Mouse (Mus musculus): Measurements from ENCODE around the gene Zfp462. TPM values are rescaled to one million over a fixed set of nuclear protein-coding genes. Genes with fewer than 3 reads are reported as not detected.

Zfp462 gene
- polyA plus RNA-seq, 1 experiment from 2014 or later, result 34.8 TPM

DNA sequence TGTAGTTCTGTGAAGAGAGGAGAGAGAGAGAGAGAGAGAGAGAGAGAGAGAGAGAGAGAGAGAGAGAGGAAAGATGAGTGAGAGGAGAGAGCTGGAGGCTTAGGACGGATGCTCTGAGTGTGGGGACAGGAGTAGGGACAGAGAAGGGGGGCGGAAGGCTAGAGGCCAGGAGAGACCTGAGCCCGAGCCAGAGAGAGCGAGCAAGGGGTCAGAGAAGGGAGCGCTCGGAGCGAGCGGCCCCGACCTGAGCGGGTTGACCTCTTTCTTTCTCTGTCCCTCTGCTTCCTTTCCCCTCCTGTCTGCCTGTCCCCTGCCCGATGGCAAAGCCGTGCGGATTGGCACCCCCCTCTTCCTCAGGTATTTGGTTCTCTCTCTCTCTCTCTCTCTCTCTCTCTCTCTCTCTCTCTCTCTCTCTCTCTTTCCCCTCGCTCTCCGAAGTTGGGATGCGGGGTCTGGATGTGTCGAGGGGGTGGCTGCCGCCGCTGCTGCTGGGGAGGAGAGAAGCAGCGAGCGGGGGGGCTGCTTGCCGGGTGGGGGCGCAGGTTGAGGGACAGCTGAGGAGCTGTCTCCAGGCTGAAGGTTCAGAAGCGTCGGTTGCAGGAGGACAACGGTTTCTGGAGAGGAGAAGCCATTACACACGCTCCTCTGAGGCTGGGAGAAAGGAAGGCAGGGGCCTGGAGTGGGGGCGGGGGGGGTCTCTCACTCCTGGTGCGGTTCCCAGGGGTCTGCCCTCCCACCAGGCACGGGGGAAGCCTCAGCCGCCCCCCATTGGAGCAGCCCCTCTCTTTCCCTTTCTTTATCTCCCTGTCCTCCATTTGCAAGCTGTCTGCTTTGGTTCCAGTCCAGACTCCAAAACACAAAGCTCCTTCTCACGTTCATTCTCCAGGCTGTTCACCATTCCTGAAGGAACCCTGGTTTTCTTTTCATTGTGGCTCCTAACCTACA, 4.0 kb downstream of the Zfp462 start:
- Histone ChIP-seq H3K36me3 (ENCODE audit: control insufficient read depth, insufficient read depth, low read length) (no peaks in the 10 kb centered on the region), H3K27ac (ENCODE audit: low read depth, low read length) (peak overlapping the region; percentile 97), H3K9ac (ENCODE audit: low read depth, low read length) (peak overlapping the region; percentile 97), H3K4me1 (replicated peaks; ENCODE audit: control insufficient read depth, insufficient read depth, low read length) (no peaks in the 10 kb centered on the region), H3K9me3 (ENCODE audit: control insufficient read depth, low read length) (no peaks in the 10 kb centered on the region), H3K4me2 (replicated peaks; ENCODE audit: low read depth, low read length) (peak overlapping the region; percentile 70), H3K27me3 (ENCODE audit: control insufficient read depth, insufficient read depth, low read length) (no peaks in the 10 kb centered on the region), H3K4me3 (ENCODE audit: low read depth, low read length) (peak overlapping the region; percentile 88)
- DNase-seq (ENCODE audit: low spot score) (peak; percentile 76), ATAC-seq (ENCODE audit: low FRiP score) (peak; percentile 38)
- WGBS, result 0% methylated on average over 29 of the region's 32 CpGs

DNA sequence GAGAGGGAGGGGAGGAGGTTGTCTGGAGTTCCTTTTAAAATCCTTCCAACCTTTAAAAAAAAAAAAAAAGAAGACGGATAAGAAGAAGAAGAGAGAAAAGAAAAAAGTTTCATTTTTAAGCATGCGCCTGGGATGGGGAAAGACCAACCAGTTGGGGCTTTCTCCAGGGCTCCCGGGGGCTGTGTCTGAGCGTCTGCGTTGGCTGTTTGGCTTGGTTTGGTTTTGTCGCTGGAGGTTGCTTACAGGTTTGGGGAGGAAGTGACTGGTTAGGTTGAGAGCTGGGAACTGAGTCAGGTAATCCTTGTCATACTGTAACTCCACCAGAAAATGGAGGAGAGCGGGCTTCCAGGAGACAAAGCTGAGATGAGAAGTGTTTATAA, 4.7 kb downstream of the Zfp462 start:
- peak; percentile 52 for DNase-seq (ENCODE audit: low spot score)
- H3K9me3 ChIP-seq (ENCODE audit: control insufficient read depth, low read length), result no peaks in the 10 kb centered on the region
- H3K27me3 ChIP-seq (ENCODE audit: control insufficient read depth, insufficient read depth, low read length), result no peaks in the 10 kb centered on the region
- H3K27ac ChIP-seq (ENCODE audit: low read depth, low read length), result peak overlapping the region; percentile 97
- peak overlapping the region; percentile 88 for H3K4me3 ChIP-seq (ENCODE audit: low read depth, low read length)
- H3K9ac ChIP-seq (ENCODE audit: low read depth, low read length), result peak overlapping the region; percentile 97
- H3K36me3 ChIP-seq (ENCODE audit: control insufficient read depth, insufficient read depth, low read length), result no peaks in the 10 kb centered on the region
- H3K4me2 ChIP-seq (replicated peaks; ENCODE audit: low read depth, low read length), result peak overlapping the region; percentile 70
- WGBS, result 12% methylated on average over 7 of the region's 7 CpGs
- ATAC-seq (ENCODE audit: low FRiP score), result no peak
- no peaks in the 10 kb centered on the region for H3K4me1 ChIP-seq (replicated peaks; ENCODE audit: control insufficient read depth, insufficient read depth, low read length)

DNA sequence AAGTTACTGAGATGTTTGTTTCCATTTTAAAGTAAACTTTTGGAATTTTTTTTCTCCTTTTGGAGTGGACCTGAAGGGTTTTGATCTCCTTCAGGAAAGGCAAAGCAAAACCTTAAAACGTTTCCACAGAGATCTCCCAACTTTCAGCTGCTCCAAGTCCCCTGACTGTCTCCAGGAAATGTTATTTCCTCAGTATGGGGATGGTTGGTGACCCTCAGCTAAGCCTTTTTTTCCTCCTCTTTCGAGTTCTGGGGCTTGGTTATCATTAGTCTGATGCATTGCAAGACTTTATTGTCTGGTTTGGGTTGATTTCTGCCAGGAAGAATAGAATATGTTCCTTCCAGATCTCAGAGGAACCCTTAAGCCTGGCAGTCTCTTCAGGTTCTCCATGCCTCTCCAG, 5.3 kb downstream of the Zfp462 start:
- 37% methylated on average over 2 of the region's 2 CpGs for WGBS
- Histone ChIP-seq H3K27ac (ENCODE audit: low read depth, low read length) (peak overlapping the region; percentile 97), H3K27me3 (ENCODE audit: control insufficient read depth, insufficient read depth, low read length) (no peaks in the 10 kb centered on the region), H3K4me1 (replicated peaks; ENCODE audit: control insufficient read depth, insufficient read depth, low read length) (no peaks in the 10 kb centered on the region), H3K9me3 (ENCODE audit: control insufficient read depth, low read length) (no peaks in the 10 kb centered on the region), H3K4me3 (ENCODE audit: low read depth, low read length) (peak overlapping the region; percentile 88), H3K4me2 (replicated peaks; ENCODE audit: low read depth, low read length) (peak overlapping the region; percentile 70), H3K9ac (ENCODE audit: low read depth, low read length) (peak overlapping the region; percentile 97), H3K36me3 (ENCODE audit: control insufficient read depth, insufficient read depth, low read length) (no peaks in the 10 kb centered on the region)
- ATAC-seq (ENCODE audit: low FRiP score) (no peak), DNase-seq (ENCODE audit: low spot score) (peak; percentile 19)

DNA sequence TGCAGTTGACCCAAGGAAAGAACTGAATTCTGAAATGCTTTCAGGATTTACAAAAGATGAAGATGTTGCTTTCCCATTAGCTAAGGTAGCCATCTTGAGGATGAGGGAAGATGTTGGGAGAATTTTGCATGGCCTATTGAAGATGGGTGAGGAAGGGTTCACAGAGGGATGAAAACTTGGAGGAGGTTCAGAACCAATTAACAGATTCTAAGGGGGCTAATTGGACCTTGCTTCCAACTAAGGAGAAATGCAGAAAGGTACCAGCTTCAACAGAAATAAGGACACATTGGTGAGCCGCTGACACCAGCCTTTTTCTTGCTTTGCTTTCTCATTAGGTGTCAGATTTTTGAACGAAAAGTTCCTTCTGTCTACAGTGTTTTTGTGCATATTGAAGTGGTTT, 6.0 kb downstream of the Zfp462 start:
- 77% methylated on average over 2 of the region's 2 CpGs for WGBS

DNA sequence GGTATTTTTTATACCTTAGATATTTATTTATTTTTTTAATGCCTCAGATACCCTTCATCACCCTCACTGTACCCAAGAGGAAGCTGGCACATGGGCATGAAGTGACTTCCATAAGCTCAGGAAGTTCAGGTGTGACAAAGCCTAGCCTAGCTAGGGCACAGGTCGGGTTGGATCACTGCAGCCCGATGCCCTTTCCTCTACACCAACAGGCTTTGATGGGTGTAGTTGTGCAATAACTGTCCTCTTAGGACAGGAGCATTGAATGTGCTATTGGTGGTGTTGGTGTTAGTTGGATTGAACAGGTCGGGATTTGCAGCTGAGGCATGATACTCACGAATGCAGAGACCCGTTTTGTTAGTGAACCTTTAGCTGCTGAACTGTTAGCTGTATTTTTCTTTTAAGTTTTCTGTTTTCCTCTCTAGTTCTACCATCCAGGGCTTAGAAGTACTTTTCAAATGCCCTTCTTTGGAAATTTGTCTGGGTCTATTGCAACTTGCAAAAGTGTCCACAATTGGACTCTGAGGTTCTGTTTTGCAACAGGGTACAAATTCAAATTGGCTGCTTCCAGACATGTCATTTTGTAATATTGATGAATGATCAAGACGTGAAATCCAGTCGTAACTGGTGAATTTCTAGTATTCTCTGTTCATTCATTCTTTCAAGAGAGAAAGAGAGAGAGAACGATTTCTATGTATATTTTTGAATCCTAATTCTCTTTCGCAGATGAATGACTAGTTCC, 9.0 kb downstream of the Zfp462 start:
- DNase-seq (ENCODE audit: low spot score), result no peak
- Histone ChIP-seq H3K27ac (ENCODE audit: low read depth, low read length) (no peak overlapping the region), H3K27me3 (ENCODE audit: control insufficient read depth, insufficient read depth, low read length) (no peaks in the 10 kb centered on the region), H3K4me2 (replicated peaks; ENCODE audit: low read depth, low read length) (no peak overlapping the region), H3K4me3 (ENCODE audit: low read depth, low read length) (no peak overlapping the region), H3K9me3 (ENCODE audit: control insufficient read depth, low read length) (no peaks in the 10 kb centered on the region), H3K4me1 (replicated peaks; ENCODE audit: control insufficient read depth, insufficient read depth, low read length) (no peaks in the 10 kb centered on the region), H3K36me3 (ENCODE audit: control insufficient read depth, insufficient read depth, low read length) (no peaks in the 10 kb centered on the region), H3K9ac (ENCODE audit: low read depth, low read length) (no peak overlapping the region)
- ATAC-seq (ENCODE audit: low FRiP score), result no peak
- 92% methylated on average over 9 of the region's 9 CpGs for WGBS

More for the DNA sequence above, 6.0 kb downstream of the Zfp462 start:
- DNase-seq (ENCODE audit: low spot score) (no peak), ATAC-seq (ENCODE audit: low FRiP score) (no peak)
- peak overlapping the region; percentile 0; the same call in 1 of the 2 replicates for H3K9ac ChIP-seq (ENCODE audit: low read depth, low read length)
- no peak overlapping the region for H3K27ac ChIP-seq (ENCODE audit: low read depth, low read length)
- peak overlapping the region; percentile 88 for H3K4me3 ChIP-seq (ENCODE audit: low read depth, low read length)
- no peaks in the 10 kb centered on the region for H3K36me3 ChIP-seq (ENCODE audit: control insufficient read depth, insufficient read depth, low read length)
- H3K4me2 ChIP-seq (replicated peaks; ENCODE audit: low read depth, low read length), result peak overlapping the region; percentile 70
- H3K27me3 ChIP-seq (ENCODE audit: control insufficient read depth, insufficient read depth, low read length), result no peaks in the 10 kb centered on the region
- H3K9me3 ChIP-seq (ENCODE audit: control insufficient read depth, low read length), result no peaks in the 10 kb centered on the region
- H3K4me1 ChIP-seq (replicated peaks; ENCODE audit: control insufficient read depth, insufficient read depth, low read length), result no peaks in the 10 kb centered on the region

DNA sequence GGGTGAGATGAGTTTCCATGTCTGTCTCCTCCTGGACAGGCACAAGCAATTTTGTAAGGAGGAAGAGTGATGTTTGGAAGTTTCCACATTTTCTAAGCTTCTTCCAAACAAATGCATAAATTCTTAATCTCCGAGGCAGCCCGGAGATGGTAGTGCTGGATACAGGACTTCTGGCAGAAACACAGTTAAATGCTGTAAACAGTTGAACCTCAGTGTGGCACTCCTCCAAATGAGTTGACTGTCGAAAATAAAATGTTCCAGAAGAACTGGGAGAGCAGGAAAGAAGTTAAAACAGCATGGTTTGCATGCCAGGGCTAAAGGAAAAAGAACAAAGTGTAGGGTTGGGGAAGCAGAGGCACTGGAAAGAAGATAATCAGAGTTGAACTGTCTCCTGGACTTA, 9.6 kb downstream of the Zfp462 start:
- 94% methylated on average over 3 of the region's 3 CpGs for WGBS
- Histone ChIP-seq H3K4me1 (replicated peaks; ENCODE audit: control insufficient read depth, insufficient read depth, low read length) (no peaks in the 10 kb centered on the region), H3K27me3 (ENCODE audit: control insufficient read depth, insufficient read depth, low read length) (no peaks in the 10 kb centered on the region), H3K4me3 (ENCODE audit: low read depth, low read length) (no peak overlapping the region), H3K9me3 (ENCODE audit: control insufficient read depth, low read length) (no peaks in the 10 kb centered on the region), H3K27ac (ENCODE audit: low read depth, low read length) (no peak overlapping the region), H3K4me2 (replicated peaks; ENCODE audit: low read depth, low read length) (no peak overlapping the region), H3K36me3 (ENCODE audit: control insufficient read depth, insufficient read depth, low read length) (no peaks in the 10 kb centered on the region), H3K9ac (ENCODE audit: low read depth, low read length) (no peak overlapping the region)
- ATAC-seq (ENCODE audit: low FRiP score), result no peak
- no peak for DNase-seq (ENCODE audit: low spot score)

DNA sequence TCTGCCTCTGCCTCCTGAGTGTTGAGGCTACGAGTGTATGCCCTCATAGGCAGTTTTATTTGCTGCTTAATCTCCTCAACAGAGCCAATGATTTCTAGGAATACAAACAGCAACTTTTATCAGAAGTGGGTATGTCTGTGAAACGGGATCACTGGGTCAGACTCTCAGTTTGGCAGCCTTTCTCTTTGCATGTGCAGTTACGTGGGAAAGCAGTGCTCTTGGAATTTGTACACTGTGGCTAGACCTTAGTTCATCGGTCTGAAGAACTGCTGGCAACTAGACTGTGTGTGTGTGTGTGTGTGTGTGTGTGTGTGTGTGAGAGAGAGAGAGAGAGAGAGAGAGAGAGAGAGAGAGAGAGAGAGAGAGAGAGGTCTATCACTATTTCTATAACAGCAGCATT, 15.9 kb downstream of the Zfp462 start:
- Histone ChIP-seq H3K9ac (ENCODE audit: low read depth, low read length) (no peak overlapping the region), H3K36me3 (ENCODE audit: control insufficient read depth, insufficient read depth, low read length) (no peaks in the 10 kb centered on the region), H3K4me1 (replicated peaks; ENCODE audit: control insufficient read depth, insufficient read depth, low read length) (no peaks in the 10 kb centered on the region), H3K4me3 (ENCODE audit: low read depth, low read length) (no peak overlapping the region), H3K27ac (ENCODE audit: low read depth, low read length) (no peak overlapping the region), H3K9me3 (ENCODE audit: control insufficient read depth, low read length) (no peaks in the 10 kb centered on the region), H3K27me3 (ENCODE audit: control insufficient read depth, insufficient read depth, low read length) (no peaks in the 10 kb centered on the region), H3K4me2 (replicated peaks; ENCODE audit: low read depth, low read length) (no peak overlapping the region)
- no peak for DNase-seq (ENCODE audit: low spot score)
- ATAC-seq (ENCODE audit: low FRiP score), result no peak
- 90% methylated on average over 4 of the region's 4 CpGs for WGBS

DNA sequence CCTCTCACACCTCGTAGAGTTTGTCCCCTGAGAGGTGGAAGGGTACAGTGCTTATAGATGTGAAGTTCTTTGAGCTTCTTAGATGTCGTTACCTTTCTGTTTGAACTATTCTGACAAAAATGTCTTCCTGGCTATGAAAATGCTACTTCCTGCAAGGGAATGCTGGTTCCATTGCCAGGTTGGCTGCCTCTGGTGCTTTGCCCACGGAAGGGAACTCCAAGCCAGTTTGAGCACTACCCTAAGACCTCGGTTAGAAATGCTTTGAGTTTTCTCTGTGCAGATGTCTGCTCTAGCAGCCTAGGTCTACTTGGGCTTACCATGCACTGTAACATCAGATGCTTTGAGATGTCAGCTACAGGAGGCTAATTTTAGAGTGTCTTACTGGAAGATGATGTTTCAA, 17.3 kb downstream of the Zfp462 start:
- WGBS, result 92% methylated on average over 4 of the region's 4 CpGs
- Histone ChIP-seq H3K4me1 (replicated peaks; ENCODE audit: control insufficient read depth, insufficient read depth, low read length) (no peaks in the 10 kb centered on the region), H3K4me2 (replicated peaks; ENCODE audit: low read depth, low read length) (no peak overlapping the region), H3K4me3 (ENCODE audit: low read depth, low read length) (no peak overlapping the region), H3K9ac (ENCODE audit: low read depth, low read length) (no peak overlapping the region), H3K9me3 (ENCODE audit: control insufficient read depth, low read length) (no peaks in the 10 kb centered on the region), H3K27me3 (ENCODE audit: control insufficient read depth, insufficient read depth, low read length) (no peaks in the 10 kb centered on the region), H3K27ac (ENCODE audit: low read depth, low read length) (no peak overlapping the region), H3K36me3 (ENCODE audit: control insufficient read depth, insufficient read depth, low read length) (no peaks in the 10 kb centered on the region)
- ATAC-seq (ENCODE audit: low FRiP score) (no peak), DNase-seq (ENCODE audit: low spot score) (no peak)
